Mouse (Mus musculus): ENCODE measurements around the gene Stag1. TPM values are rescaled to one million over a fixed set of nuclear protein-coding genes. Genes with fewer than 3 reads are reported as not detected.
"Not testable (repeated sequence)": the region's sequence is repeated elsewhere in the genome, so short reads cannot be mapped to it uniquely, and the experiment has no call there.

Gene Stag1
- total RNA-seq, 1 experiment from 2014 or later, result 98.8 TPM

- no peak for ATAC-seq (ENCODE audit: extremely low read depth, insufficient number of reproducible peaks, low FRiP score, poor library complexity, severe bottlenecking)
These were observed 66.0 kb downstream of the Stag1 start for GRCm38 (mm10) chr9:100663473-100664134.

DNA sequence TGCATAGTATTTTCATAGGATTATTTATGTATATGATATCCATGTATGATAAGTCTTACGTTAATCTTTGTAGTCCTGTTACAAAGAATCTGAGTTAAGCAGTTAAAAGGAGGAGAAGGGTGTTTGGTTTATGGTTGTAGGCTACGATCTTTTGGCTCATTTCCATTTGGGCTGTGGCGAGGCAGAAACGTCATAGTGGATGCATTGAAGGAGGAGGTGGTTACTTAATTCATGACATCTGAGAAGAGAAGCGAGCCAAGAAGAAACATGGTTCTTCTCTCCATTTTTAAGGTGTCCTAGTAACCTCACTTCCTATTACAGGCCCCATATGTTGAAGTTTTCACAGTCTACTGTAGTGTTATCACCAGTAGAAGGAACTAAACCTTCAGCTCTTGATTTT lies 72.6 kb downstream of the Stag1 start:
- ATAC-seq (ENCODE audit: extremely low read depth, insufficient number of reproducible peaks, low FRiP score, poor library complexity, severe bottlenecking), result no peak

DNA sequence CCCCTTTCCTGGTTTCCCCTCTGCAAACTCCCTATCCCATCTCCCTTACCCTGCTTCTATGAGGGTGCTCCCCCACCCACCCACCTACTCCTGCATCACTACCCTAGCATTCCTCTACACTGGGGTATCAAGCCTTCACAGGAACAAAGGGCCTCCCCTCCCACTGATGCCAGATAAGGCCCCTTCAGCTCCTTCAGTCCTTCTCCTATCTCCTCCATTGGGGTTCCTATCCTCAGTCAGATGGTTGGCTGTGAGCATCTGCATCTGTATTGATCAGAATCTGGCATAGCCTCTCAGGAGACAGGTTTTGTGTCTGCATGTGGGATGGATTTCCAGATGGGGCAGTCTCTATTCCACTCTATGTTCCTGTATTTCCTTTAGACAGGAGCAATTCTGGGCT lies 81.4 kb downstream of the Stag1 start:
- no peak for ATAC-seq (ENCODE audit: extremely low read depth, insufficient number of reproducible peaks, low FRiP score, poor library complexity, severe bottlenecking)

- no peak for ATAC-seq (ENCODE audit: extremely low read depth, insufficient number of reproducible peaks, low FRiP score, poor library complexity, severe bottlenecking)
These were observed 84.7 kb downstream of the Stag1 start for GRCm38 (mm10) chr9:100682285-100682684.

DNA sequence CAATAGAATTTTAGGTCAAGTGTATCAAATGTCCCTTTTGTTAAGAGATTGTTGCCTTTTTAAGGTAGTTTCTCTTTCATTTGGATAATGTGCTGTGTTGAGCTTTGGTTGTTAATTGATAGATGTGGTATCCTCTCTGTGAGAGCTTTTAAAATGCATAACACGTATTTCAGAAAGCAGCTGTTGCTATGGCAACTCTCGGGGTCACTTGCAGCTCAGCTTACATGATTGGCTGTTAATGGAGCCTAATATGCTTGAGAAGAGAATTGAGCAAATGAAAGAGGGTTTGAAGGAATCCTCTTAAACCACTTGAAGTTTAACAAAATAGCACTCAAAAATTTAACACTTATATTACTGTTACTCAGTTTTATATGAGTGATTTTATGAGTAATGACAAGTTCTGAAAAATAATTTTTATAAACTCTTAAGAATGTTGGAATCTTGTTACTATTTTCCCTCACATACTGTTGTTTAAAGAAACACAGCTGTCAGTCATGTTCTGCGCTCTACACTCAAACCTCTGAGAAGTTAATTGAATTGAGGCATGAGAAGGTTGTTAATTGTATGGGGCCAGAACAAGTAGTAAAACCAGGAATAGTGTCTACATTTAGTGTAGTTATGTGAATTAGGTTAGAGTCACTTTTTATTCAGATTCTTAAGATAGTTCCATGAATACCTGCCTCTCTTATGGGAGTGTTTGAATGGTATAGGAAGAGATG lies 88.3 kb downstream of the Stag1 start:
- no peak for ATAC-seq (ENCODE audit: extremely low read depth, insufficient number of reproducible peaks, low FRiP score, poor library complexity, severe bottlenecking)

DNA sequence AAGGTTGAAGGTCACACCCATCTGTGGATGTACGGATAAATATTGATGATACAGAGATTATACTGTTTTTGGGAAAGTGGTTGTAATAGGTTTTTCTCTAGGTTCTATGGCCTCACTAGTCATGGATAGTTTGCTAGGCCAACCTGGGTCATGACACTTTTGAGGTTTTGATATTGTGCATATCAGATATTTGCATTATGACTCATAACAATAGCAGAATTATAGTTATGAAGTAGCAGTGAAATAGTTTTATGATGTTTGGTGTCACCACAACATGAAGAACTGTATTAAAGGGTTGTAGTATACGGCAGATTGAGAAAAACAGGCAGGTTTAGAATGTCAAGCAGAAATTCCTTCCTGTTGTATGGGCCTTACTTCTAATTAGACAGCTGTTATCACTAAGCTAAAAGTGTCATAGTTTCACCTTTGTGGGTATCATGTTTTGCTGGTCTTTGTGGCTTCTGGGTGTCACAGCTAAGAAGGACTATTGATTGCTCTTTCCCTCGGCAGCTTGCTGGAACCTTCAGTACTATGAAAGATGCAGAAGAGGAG lies 92.2 kb downstream of the Stag1 start:
- no peak for ATAC-seq (ENCODE audit: extremely low read depth, insufficient number of reproducible peaks, low FRiP score, poor library complexity, severe bottlenecking)

GRCm38 (mm10) chr9:100692239-100692638 lies 94.6 kb downstream of the Stag1 start:
- no peak for ATAC-seq (ENCODE audit: extremely low read depth, insufficient number of reproducible peaks, low FRiP score, poor library complexity, severe bottlenecking)

DNA sequence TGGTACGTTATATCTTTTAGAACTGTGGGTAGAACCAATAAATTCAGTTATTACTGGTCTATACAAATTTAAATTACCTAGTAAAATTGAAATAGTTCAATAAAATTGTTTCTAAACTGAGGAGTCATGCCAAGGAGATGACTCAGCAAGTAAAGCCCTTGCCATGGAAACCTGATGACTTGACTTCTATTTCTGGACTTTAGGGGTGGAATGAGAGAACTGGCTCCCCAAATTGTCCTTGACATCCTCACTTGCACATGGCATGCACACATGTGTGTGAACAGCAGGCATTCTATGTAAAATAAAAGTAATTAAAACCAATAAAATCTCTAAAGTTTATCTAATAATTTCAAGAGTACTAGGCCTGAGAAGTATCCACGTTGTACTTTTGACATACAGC lies 98.9 kb downstream of the Stag1 start:
- ATAC-seq (ENCODE audit: extremely low read depth, insufficient number of reproducible peaks, low FRiP score, poor library complexity, severe bottlenecking), result no peak

- ATAC-seq (ENCODE audit: extremely low read depth, insufficient number of reproducible peaks, low FRiP score, poor library complexity, severe bottlenecking), result no peak
These were observed 110.0 kb downstream of the Stag1 start for GRCm38 (mm10) chr9:100707644-100708043.

DNA sequence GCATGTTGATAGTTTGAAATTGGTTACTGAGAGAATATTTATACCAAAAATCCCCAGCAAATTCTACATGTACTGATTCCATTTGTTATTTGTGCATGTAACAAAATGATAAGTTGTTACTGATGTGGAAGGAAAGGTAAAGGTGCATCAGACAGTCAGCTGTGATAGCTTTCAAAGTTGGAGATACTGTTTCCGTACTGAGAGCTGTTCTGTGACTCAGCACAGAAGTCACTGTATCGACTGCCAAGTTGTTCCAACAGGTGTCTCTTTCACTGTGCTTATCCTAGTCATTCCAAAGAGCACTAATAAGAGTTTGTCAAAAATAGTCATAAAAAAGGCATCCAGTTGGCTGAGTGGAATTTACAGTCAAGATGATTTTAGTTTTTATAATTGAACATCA lies 114.1 kb downstream of the Stag1 start:
- no peak for ATAC-seq (ENCODE audit: extremely low read depth, insufficient number of reproducible peaks, low FRiP score, poor library complexity, severe bottlenecking)

GRCm38 (mm10) chr9:100724832-100725231 lies 127.2 kb downstream of the Stag1 start:
- ATAC-seq (ENCODE audit: extremely low read depth, insufficient number of reproducible peaks, low FRiP score, poor library complexity, severe bottlenecking), result not testable (repeated sequence)

DNA sequence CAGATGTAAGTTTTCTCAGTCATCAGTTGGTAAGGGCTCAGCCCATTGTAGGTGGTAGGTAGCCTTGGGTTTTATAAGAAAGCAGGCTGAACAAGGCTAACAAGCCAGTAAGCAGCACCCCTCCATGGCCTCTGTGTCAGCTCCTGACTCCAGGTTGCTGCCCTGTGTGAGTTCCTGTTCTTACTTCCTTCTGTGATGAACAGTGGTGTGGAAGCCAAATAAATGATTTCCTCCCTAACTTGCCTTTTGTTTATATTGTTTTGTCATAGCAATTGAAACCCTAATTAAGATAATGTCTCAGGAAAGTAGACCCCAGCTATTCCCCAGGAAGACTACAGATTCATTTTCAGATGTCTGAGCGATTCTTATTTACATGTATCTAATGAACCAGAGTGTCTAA lies 134.2 kb downstream of the Stag1 start:
- no peak for ATAC-seq (ENCODE audit: extremely low read depth, insufficient number of reproducible peaks, low FRiP score, poor library complexity, severe bottlenecking)

DNA sequence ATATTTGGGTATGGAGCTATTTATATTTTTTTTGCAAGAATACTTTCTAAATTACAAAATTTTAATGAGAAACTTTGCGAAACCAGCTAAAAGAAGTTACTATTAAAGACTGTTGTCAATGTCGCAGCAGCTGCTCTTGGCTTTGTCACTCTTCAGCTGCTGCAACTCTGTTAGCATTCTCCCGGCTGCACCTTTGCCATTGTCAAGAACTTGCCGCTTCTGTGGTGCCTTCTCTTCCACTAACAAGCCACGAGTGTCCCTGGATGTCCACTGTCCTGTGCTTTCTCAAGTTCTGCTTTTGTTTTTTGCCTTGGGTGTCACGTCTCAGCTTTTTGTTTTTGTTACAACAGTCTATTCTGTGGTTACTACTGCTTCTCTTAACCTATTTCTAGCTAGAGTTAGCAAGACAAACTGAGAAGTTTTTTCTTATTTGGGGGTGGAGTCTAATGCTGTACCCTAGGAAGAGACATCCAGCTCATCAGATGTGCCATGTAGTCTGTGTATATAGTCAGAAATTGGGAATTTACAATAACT lies 136.4 kb downstream of the Stag1 start:
- 0 out of 2 replicates have a peak, but pooled peaks have one; percentile 23 for ATAC-seq (ENCODE audit: extremely low read depth, insufficient number of reproducible peaks, low FRiP score, poor library complexity, severe bottlenecking)

GRCm38 (mm10) chr9:100735993-100736645 lies 138.5 kb downstream of the Stag1 start:
- ATAC-seq (ENCODE audit: extremely low read depth, insufficient number of reproducible peaks, low FRiP score, poor library complexity, severe bottlenecking), result no peak

- ATAC-seq (ENCODE audit: extremely low read depth, insufficient number of reproducible peaks, low FRiP score, poor library complexity, severe bottlenecking), result no peak
These were observed 139.0 kb downstream of the Stag1 start for GRCm38 (mm10) chr9:100736646-100737031.

GRCm38 (mm10) chr9:100777238-100777637 lies 179.6 kb downstream of the Stag1 start:
- not testable (repeated sequence) for ATAC-seq (ENCODE audit: extremely low read depth, insufficient number of reproducible peaks, low FRiP score, poor library complexity, severe bottlenecking)

DNA sequence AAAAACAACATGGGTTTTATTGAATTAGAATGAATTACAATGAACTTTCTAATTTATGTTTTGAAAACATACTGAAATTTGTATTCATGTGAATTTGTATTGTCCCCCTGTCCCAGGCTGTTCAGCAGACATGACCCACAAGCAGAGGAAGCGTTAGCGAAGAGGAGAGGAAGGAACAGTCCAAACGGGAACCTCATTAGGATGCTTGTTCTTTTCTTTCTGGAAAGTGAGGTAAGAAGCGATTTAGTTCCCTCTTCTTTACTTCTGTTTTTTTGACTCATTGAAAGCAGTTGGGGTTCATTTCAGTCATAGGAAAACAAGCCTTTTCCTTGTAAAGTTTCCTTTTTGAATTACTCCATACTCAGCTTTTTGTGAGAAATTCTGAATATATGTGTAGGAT lies 268.4 kb downstream of the Stag1 start:
- peak; percentile 77 for ATAC-seq (ENCODE audit: extremely low read depth, insufficient number of reproducible peaks, low FRiP score, poor library complexity, severe bottlenecking)

- no peak for ATAC-seq (ENCODE audit: extremely low read depth, insufficient number of reproducible peaks, low FRiP score, poor library complexity, severe bottlenecking)
These were observed 272.0 kb downstream of the Stag1 start for GRCm38 (mm10) chr9:100869635-100870034.

GRCm38 (mm10) chr9:100896111-100896510 lies 298.5 kb downstream of the Stag1 start:
- ATAC-seq (ENCODE audit: extremely low read depth, insufficient number of reproducible peaks, low FRiP score, poor library complexity, severe bottlenecking), result no peak

GRCm38 (mm10) chr9:100898042-100898441 lies 300.4 kb downstream of the Stag1 start:
- ATAC-seq (ENCODE audit: extremely low read depth, insufficient number of reproducible peaks, low FRiP score, poor library complexity, severe bottlenecking), result no peak
